Mouse (Mus musculus): Measurements from ENCODE around the gene Bmp7. TPM values are rescaled to one million over a fixed set of nuclear protein-coding genes. Genes with fewer than 3 reads are reported as not detected.

Gene Bmp7
- polyA plus RNA-seq, 1 experiment from 2014 or later = 14.7 TPM

GRCm38 (mm10) chr2:172857048-172857447 lies 83.1 kb downstream of the Bmp7 start:
- no peak for DNase-seq (ENCODE audit: low spot score)
- H3K9me3 ChIP-seq (replicated peaks) = no peaks in the 10 kb centered on the region
- H3K27ac ChIP-seq (replicated peaks) = no peak overlapping the region
- 65% methylated on average over 10 of the region's 10 CpGs for WGBS
- H3K36me3 ChIP-seq = no peaks in the 10 kb centered on the region
- H3K4me3 ChIP-seq = no peak overlapping the region
- peaks cover 13% of the 10 kb centered on the region for H3K4me1 ChIP-seq
- peaks cover 14% of the 10 kb centered on the region for H3K27me3 ChIP-seq (ENCODE audit: low read depth, poor library complexity, severe bottlenecking)

DNA sequence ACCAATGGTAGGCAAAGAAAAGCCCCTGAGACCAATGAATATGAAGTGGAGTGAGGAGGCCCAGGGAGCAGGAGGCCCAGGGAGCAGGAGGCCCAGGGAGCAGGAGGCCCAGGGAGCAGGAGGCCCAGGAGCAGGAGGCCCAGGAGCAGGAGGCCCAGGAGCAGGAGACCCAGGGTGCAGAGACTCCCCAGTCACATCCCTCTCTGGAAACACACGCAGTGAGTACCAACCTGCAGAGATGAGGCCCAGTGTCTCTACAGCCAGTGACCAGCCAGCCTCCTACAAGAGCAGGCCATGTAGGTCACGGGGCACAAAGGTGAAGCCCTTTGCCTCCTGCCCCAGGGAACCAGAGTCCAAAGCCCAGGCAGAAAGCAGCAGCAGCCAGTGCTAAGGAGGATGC lies 83.6 kb downstream of the Bmp7 start:
- Histone ChIP-seq H3K4me1 (peaks cover 13% of the 10 kb centered on the region), H3K4me3 (no peak overlapping the region), H3K27me3 (ENCODE audit: low read depth, poor library complexity, severe bottlenecking) (peaks cover 9% of the 10 kb centered on the region; the same call in 1 of the 2 replicates), H3K27ac (replicated peaks) (peak overlapping the region; percentile 50; the same call in 1 of the 2 replicates), H3K36me3 (no peaks in the 10 kb centered on the region), H3K9me3 (replicated peaks) (no peaks in the 10 kb centered on the region)
- WGBS = 58% methylated on average over 2 of the region's 2 CpGs
- DNase-seq (ENCODE audit: low spot score) = no peak

- Histone ChIP-seq H3K9me3 (replicated peaks) (no peaks in the 10 kb centered on the region), H3K4me3 (no peak overlapping the region), H3K27me3 (ENCODE audit: low read depth, poor library complexity, severe bottlenecking) (0 out of 2 replicates have a peak, but pooled peaks cover 6% of the 10 kb centered on the region), H3K27ac (replicated peaks) (no peak overlapping the region), H3K4me1 (peaks cover 13% of the 10 kb centered on the region), H3K36me3 (no peaks in the 10 kb centered on the region)
- DNase-seq (ENCODE audit: low spot score) = no peak
- 82% methylated on average over 2 of the region's 2 CpGs for WGBS
These were observed 86.0 kb downstream of the Bmp7 start for GRCm38 (mm10) chr2:172854136-172854535.

GRCm38 (mm10) chr2:172851773-172852172 lies 88.3 kb downstream of the Bmp7 start:
- peaks cover 8% of the 10 kb centered on the region for H3K4me1 ChIP-seq
- no peaks in the 10 kb centered on the region for H3K9me3 ChIP-seq (replicated peaks)
- no peak overlapping the region for H3K4me3 ChIP-seq
- 85% methylated on average over 11 of the region's 11 CpGs for WGBS
- H3K27me3 ChIP-seq (ENCODE audit: low read depth, poor library complexity, severe bottlenecking) = 0 out of 2 replicates have a peak, but pooled peaks cover 6% of the 10 kb centered on the region
- H3K27ac ChIP-seq (replicated peaks) = no peak overlapping the region
- DNase-seq (ENCODE audit: low spot score) = no peak
- no peaks in the 10 kb centered on the region for H3K36me3 ChIP-seq

GRCm38 (mm10) chr2:172848193-172848592 lies 91.9 kb downstream of the Bmp7 start:
- Histone ChIP-seq H3K4me3 (no peak overlapping the region), H3K9me3 (replicated peaks) (no peaks in the 10 kb centered on the region), H3K27ac (replicated peaks) (no peak overlapping the region), H3K36me3 (no peaks in the 10 kb centered on the region), H3K4me1 (peaks cover 10% of the 10 kb centered on the region), H3K27me3 (ENCODE audit: low read depth, poor library complexity, severe bottlenecking) (peaks cover 6% of the 10 kb centered on the region)
- WGBS = 72% methylated on average over 6 of the region's 6 CpGs
- no peak for DNase-seq (ENCODE audit: low spot score)

DNA sequence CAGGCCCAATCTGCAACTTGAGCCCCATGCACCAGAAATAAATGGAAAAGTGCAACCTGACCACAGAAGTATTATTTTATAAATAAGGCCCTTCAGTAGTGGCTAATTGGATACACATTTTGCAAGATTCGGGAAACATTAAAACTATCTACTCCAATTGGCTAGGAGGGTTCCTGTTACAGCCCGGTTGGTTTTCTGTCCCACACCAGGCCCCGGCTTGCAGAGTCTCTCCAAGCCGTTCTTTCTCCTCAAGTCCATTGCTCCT lies 93.9 kb downstream of the Bmp7 start:
- Histone ChIP-seq H3K36me3 (no peaks in the 10 kb centered on the region), H3K4me1 (peaks cover 12% of the 10 kb centered on the region), H3K9me3 (replicated peaks) (no peaks in the 10 kb centered on the region), H3K27me3 (ENCODE audit: low read depth, poor library complexity, severe bottlenecking) (peaks cover 6% of the 10 kb centered on the region), H3K4me3 (no peak overlapping the region), H3K27ac (replicated peaks) (peak overlapping the region; percentile 29; the same call in 1 of the 2 replicates)
- DNase-seq (ENCODE audit: low spot score) = no peak
- WGBS = 81% methylated on average over 4 of the region's 4 CpGs

DNA sequence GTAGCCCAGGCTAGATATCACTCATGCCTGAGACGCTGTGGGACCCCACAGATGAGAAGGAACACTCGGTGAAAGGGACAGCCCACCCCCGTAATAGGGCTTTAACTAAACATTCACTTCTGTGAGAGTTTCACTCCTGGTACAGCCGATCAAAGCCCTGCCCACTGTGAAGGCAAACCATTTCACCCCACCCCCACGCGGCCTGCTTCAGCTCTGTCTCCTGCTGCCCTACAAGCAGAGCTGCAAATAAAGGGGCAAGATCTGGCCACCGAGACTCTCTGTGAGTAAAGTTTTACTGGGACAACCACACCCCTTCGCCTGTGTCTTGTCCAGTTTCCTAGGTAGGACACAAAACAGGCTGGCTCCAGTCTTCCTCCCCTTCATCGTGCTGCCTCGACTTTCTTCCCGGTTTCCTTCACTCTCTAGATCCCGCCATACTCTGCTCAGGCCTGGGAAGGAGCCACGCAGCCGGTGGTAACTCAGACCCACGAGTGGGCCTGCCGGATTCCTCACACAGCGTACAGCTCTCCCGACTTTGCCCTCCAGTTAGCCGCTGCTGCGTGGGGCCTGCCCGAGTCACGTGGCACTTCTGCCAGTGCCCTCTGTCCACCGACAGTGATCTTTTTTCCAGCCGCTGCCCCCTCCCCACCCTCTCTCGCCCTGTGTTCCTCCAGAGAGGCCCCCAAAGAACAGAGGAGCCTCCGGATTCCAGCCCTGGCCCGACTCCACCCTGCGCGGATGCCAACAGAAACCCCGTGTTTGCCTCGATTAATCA lies 94.4 kb downstream of the Bmp7 start:
- H3K27ac ChIP-seq (replicated peaks) = peak overlapping the region; percentile 29; the same call in 1 of the 2 replicates
- WGBS = 63% methylated on average over 31 of the region's 31 CpGs

GRCm38 (mm10) chr2:172843903-172844302 lies 96.2 kb downstream of the Bmp7 start:
- Histone ChIP-seq H3K4me1 (peaks cover 21% of the 10 kb centered on the region), H3K27me3 (ENCODE audit: low read depth, poor library complexity, severe bottlenecking) (peaks cover 6% of the 10 kb centered on the region), H3K9me3 (replicated peaks) (no peaks in the 10 kb centered on the region), H3K36me3 (no peaks in the 10 kb centered on the region), H3K27ac (replicated peaks) (no peak overlapping the region; the same call in 1 of the 2 replicates), H3K4me3 (no peak overlapping the region)
- WGBS = 90% methylated on average over 9 of the region's 9 CpGs
- no peak for DNase-seq (ENCODE audit: low spot score)

More for the DNA sequence above, 94.4 kb downstream of the Bmp7 start:
- Histone ChIP-seq H3K4me1 (peaks cover 14% of the 10 kb centered on the region), H3K4me3 (no peak overlapping the region), H3K27me3 (ENCODE audit: low read depth, poor library complexity, severe bottlenecking) (peaks cover 6% of the 10 kb centered on the region), H3K9me3 (replicated peaks) (no peaks in the 10 kb centered on the region), H3K36me3 (no peaks in the 10 kb centered on the region)
- DNase-seq (ENCODE audit: low spot score) = no peak

DNA sequence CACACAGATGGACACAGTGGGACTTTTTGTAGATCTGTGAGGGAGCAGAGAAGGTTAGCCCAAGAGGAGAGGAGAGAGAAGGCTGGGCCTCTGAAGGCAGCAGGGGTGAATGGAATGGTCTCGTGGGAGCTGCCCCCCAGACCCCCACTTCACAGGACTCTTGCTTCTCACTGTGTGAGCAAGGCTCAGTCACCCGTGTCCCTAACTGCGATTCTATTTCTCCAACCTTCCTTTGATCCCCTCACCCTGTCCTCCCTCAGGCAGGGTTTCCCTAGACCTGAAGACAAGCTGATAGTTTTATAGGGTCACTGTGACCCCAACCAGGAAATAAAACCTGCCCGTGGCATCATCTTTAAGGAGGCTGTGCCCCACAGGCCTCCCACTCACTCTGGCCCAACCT lies 97.8 kb downstream of the Bmp7 start:
- Histone ChIP-seq H3K27ac (replicated peaks) (no peak overlapping the region), H3K9me3 (replicated peaks) (no peaks in the 10 kb centered on the region), H3K36me3 (no peaks in the 10 kb centered on the region), H3K4me3 (no peak overlapping the region), H3K27me3 (ENCODE audit: low read depth, poor library complexity, severe bottlenecking) (peaks cover 6% of the 10 kb centered on the region), H3K4me1 (peaks cover 21% of the 10 kb centered on the region)
- DNase-seq (ENCODE audit: low spot score) = no peak
- WGBS = 76% methylated on average over 4 of the region's 4 CpGs

GRCm38 (mm10) chr2:172840905-172841750 lies 99.0 kb downstream of the Bmp7 start:
- no peak overlapping the region for H3K27ac ChIP-seq (replicated peaks)
- 61% methylated on average over 11 of the region's 11 CpGs for WGBS

GRCm38 (mm10) chr2:172839317-172839980 lies 100.7 kb downstream of the Bmp7 start:
- DNase-seq (ENCODE audit: low spot score) = no peak
- Histone ChIP-seq H3K27ac (replicated peaks) (no peak overlapping the region), H3K36me3 (no peaks in the 10 kb centered on the region), H3K4me3 (no peak overlapping the region), H3K27me3 (ENCODE audit: low read depth, poor library complexity, severe bottlenecking) (no peaks in the 10 kb centered on the region; the same call in 1 of the 2 replicates), H3K9me3 (replicated peaks) (no peaks in the 10 kb centered on the region), H3K4me1 (peaks cover 15% of the 10 kb centered on the region)
- WGBS = 34% methylated on average over 10 of the region's 10 CpGs

More at GRCm38 (mm10) chr2:172840905-172841750, 99.0 kb downstream of the Bmp7 start:
- H3K4me1 ChIP-seq = peaks cover 25% of the 10 kb centered on the region
- no peak for DNase-seq (ENCODE audit: low spot score)
- H3K27me3 ChIP-seq (ENCODE audit: low read depth, poor library complexity, severe bottlenecking) = peaks cover 6% of the 10 kb centered on the region
- no peaks in the 10 kb centered on the region for H3K36me3 ChIP-seq
- H3K9me3 ChIP-seq (replicated peaks) = no peaks in the 10 kb centered on the region
- no peak overlapping the region for H3K4me3 ChIP-seq

- Histone ChIP-seq H3K27me3 (ENCODE audit: low read depth, poor library complexity, severe bottlenecking) (no peaks in the 10 kb centered on the region), H3K4me3 (no peak overlapping the region), H3K4me1 (peaks cover 24% of the 10 kb centered on the region), H3K36me3 (no peaks in the 10 kb centered on the region), H3K27ac (replicated peaks) (no peak overlapping the region), H3K9me3 (replicated peaks) (no peaks in the 10 kb centered on the region)
- 91% methylated on average over 6 of the region's 6 CpGs for WGBS
- no peak for DNase-seq (ENCODE audit: low spot score)
These were observed 103.6 kb downstream of the Bmp7 start for GRCm38 (mm10) chr2:172836516-172836915.

Measured in midbrain, embryonic 10.5 days (tissue).